Mouse (Mus musculus) midbrain, embryonic 14.5 days (tissue): ENCODE results near the gene Pam. TPM values are rescaled to one million over a fixed set of nuclear protein-coding genes. Genes with fewer than 3 reads are reported as not detected.
A peak's percentile ranks its signal among the peaks of the same experiment; 100 is the strongest.

Experiments used
- ATAC-seq: fragments of 200-750 bp; cut with Nextera tagmentation; 2 replicates; pipeline ENCODE4 v1.8.0; 2017; ENCODE audit warnings: moderate number of reproducible peaks, moderate library complexity; ENCODE audit not compliant: low FRiP score, low TSS enrichment
- DNase-seq: peaks from one replicate; pipeline ENCODE4 v3.0.0-alpha.2; 2015
- H3K27ac ChIP-seq: fragments of 300-500 bp; sonication (generic); replicated peaks from 2 replicates; pipeline ENCODE4 v1.5.1; 2014; ENCODE audit warnings: mild to moderate bottlenecking, low read depth, low read length, moderate library complexity
- H3K27me3 ChIP-seq: fragments of 300-500 bp; sonication (generic); 2 replicates; pipeline ENCODE4 v1.6.1; 2014; ENCODE audit warnings: low read length, control low read depth, mixed read lengths; ENCODE audit not compliant: control insufficient read depth, insufficient read depth
- H3K36me3 ChIP-seq: fragments of 300-500 bp; sonication (generic); 2 replicates; pipeline ENCODE4 v1.6.1; 2014; ENCODE audit warnings: low read length, control low read depth; ENCODE audit not compliant: control insufficient read depth, insufficient read depth
- H3K4me1 ChIP-seq: fragments of 300-500 bp; sonication (generic); 2 replicates; pipeline ENCODE4 v1.6.1; 2014; ENCODE audit warnings: mild to moderate bottlenecking, antibody characterized with exemption, low read length, control low read depth; ENCODE audit not compliant: control insufficient read depth, insufficient read depth
- H3K4me2 ChIP-seq: fragments of 300-500 bp; sonication (generic); 2 replicates; pipeline ENCODE4 v1.6.1; 2014; ENCODE audit warnings: mild to moderate bottlenecking, low read length, moderate library complexity
- H3K4me3 ChIP-seq: fragments of 300-500 bp; sonication (generic); replicated peaks from 2 replicates; pipeline ENCODE4 v1.5.1; 2014; ENCODE audit warnings: low read depth, low read length
- H3K9ac ChIP-seq: fragments of 300-500 bp; sonication (generic); replicated peaks from 2 replicates; pipeline ENCODE4 v1.6.1; 2014; ENCODE audit warnings: mild to moderate bottlenecking, low read length, moderate library complexity
- H3K9me3 ChIP-seq: fragments of 300-500 bp; sonication (generic); 2 replicates; pipeline ENCODE4 v1.6.1; 2016; ENCODE audit warnings: low read length, control low read depth, mixed read lengths; ENCODE audit not compliant: control insufficient read depth
- WGBS: fragments of 180-500 bp; shearing (Covaris S2); extraction: QIAGEN DNeasy Blood & Tissue Kit; methylation state at CpG from one replicate; pipeline ENCODE4 v1.1.7; 2014; 5-methylcytosine and 5-hydroxymethylcytosine counted together
- polyA plus RNA-seq: library from polyadenylated mRNA; unstranded; fragments of >200 nt; fragmentation: Nextera tagmentation; extraction: Ambion mirVana; gene quantifications from 2 replicates; pipeline ENCODE4 v1.2.1, GENCODE M21; 2014

Gene Pam
- polyA plus RNA-seq, 1 experiment from 2014 or later: 47.2 TPM

DNA sequence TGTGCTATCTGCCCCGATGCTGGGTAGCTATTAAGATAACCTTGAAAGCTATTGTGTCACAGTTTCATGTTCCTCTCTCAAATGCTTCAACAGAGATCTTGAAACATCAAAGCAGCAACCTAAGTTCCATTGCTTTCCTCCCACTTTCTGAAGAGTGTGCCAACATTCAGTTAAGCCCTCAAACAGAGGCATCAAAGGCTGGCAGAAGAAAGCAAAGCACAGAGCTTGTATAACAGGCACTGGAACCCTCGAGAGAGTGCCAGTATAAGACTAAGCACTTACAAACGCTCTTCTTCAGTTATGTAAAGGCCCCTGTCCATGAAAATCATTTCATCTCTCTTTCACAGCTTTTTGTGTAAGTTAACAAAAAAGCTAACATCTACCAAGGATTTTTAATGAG lies 241.2 kb downstream of the Pam start:
- no peak for DNase-seq
- Histone ChIP-seq H3K9me3 (no peaks in the 10 kb centered on the region), H3K27me3 (no peaks in the 10 kb centered on the region), H3K9ac (no peak overlapping the region), H3K4me2 (no peak overlapping the region), H3K36me3 (no peaks in the 10 kb centered on the region), H3K27ac (no peak overlapping the region), H3K4me3 (no peak overlapping the region), H3K4me1 (no peaks in the 10 kb centered on the region)
- 74% methylated on average over 3 of the region's 3 CpGs for WGBS
- no peak for ATAC-seq

DNA sequence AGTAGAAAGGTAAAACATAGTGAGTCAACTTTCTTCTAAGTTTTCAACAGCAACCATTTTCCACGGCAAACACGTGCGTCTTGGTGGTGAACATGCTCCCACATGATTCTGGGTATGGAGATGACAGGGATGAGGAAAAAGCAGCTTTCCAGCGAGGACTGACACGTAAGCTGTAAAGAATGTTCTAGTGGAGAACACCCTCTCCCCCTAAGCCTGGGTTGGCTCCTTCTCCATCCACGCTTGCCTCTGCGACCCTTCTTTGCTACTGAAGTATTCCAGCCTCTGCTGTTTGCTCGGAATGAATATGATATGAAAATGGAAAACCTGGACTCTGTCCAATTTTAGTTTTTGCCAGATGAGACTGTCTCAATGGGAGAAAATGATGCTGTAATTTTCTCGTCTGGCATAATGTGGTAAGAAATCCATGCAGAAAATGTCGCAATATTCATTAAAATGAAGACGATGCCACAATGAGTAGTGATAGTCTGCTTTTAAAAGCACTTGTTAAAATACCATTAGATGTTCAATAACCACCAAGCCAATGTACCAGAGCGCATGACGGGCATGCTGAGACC lies 243.8 kb downstream of the Pam start:
- Histone ChIP-seq H3K9me3 (no peaks in the 10 kb centered on the region), H3K9ac (no peak overlapping the region), H3K4me3 (no peak overlapping the region), H3K27ac (no peak overlapping the region), H3K27me3 (no peaks in the 10 kb centered on the region), H3K36me3 (no peaks in the 10 kb centered on the region), H3K4me2 (no peak overlapping the region), H3K4me1 (peaks cover 4% of the 10 kb centered on the region; the same call in 1 of the 2 replicates)
- ATAC-seq: no peak
- WGBS: 89% methylated on average over 13 of the region's 13 CpGs
- no peak for DNase-seq

DNA sequence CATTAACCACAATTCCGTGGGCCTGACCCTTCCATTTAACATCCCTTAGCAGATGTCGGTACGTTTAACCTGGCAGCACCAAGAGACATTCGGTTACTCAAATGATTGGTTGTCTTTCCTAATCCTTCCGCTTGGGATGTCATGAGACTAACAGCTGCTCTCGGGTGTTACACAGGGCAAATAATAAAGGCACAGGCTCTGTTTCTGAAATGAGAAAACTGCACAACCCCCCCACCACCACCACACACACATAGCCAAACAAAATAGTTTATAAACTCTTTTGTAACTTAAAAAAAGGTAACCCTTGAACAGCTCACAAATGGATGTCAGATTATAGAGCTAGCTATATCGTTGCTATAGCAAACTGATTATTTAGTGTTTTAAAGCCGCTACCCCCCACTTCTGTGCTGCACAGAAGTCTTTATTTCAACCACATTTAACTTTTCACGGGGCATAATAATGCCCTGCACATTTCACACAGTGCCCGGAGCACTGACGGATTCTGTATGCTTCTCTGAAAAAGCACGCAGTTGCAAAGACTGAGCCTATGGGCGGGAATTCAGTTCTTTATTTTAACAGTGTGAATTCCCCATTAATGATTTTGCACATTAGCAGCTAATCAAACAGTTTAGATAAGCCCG lies 246.7 kb downstream of the Pam start:
- peaks cover 4% of the 10 kb centered on the region; the same call in 1 of the 2 replicates for H3K4me1 ChIP-seq
- DNase-seq: peak; percentile 54
- H3K27ac ChIP-seq: no peak overlapping the region
- H3K4me2 ChIP-seq: peak overlapping the region; percentile 14; the same call in 1 of the 2 replicates
- no peaks in the 10 kb centered on the region for H3K9me3 ChIP-seq
- H3K36me3 ChIP-seq: no peaks in the 10 kb centered on the region
- WGBS: 10% methylated on average over 14 of the region's 14 CpGs
- no peak overlapping the region for H3K9ac ChIP-seq
- no peaks in the 10 kb centered on the region for H3K27me3 ChIP-seq
- ATAC-seq: peak; percentile 69
- no peak overlapping the region for H3K4me3 ChIP-seq

DNA sequence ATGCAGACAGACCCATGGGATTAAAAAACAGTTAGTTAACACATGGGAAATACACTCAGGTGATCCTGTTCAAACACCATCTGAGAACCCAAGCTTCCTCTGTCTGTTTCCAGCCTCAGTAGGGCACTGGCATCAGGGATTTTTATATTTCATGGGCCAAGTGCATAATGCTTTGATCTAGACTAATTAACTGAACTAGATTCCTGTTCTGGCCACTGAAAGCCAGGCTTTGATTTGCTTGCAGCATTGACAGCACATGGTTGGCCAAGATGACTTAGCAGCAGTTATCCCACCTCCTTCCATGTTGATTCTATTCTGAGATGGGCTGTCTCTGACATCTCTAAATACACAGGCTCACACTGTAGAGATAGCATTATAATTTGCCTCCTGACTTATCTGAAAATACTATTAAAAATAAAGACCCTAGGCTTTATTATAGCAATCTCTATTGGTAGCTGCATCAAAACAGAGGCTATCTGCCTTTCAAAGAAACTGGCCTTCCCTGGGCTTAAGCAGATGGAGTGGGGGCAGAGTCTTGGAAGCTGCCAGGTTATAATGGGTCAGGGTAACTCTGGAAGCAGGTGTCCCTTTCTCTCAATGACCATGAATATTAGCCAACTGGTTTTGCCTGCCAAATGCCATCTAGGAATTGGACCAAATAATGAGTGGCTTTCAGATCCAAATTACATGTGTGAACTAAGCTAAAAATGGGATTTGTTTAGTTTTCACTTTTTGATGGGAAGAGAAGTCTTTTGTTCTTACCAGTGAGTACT lies 252.0 kb downstream of the Pam start:
- no peaks in the 10 kb centered on the region for H3K27me3 ChIP-seq
- ATAC-seq (no peak), DNase-seq (no peak)
- H3K4me3 ChIP-seq: no peak overlapping the region
- no peaks in the 10 kb centered on the region for H3K36me3 ChIP-seq
- H3K9me3 ChIP-seq: no peaks in the 10 kb centered on the region
- peaks cover 1% of the 10 kb centered on the region; the same call in 1 of the 2 replicates for H3K4me1 ChIP-seq
- no peak overlapping the region for H3K9ac ChIP-seq
- no peak overlapping the region for H3K4me2 ChIP-seq
- no peak overlapping the region for H3K27ac ChIP-seq

DNA sequence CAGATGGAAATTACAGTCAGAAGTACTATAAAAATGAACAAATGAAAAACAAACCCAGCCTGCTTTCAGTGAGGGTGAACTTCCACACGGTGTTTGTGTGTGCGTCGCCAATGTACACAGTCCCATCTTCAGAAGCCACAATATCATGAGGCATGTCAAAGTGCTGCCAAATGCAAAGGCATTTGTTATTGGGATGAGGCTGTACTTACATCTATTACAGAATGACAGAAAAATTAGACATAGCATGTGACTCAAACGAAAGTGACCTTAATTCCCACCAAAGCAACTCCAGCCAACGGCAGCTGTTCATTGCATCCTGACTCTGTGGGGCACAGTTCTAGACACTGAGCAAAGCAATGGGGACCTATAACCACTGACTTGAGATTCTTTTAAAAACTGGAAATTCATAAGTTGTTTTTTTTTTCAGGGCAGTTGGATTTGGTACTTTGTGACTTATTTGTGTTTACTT lies 261.1 kb downstream of the Pam start:
- H3K9me3 ChIP-seq: no peaks in the 10 kb centered on the region
- no peak overlapping the region for H3K9ac ChIP-seq
- WGBS: 85% methylated on average over 5 of the region's 5 CpGs
- 0 out of 2 replicates have a peak, but pooled peaks cover 16% of the 10 kb centered on the region for H3K36me3 ChIP-seq
- no peak overlapping the region for H3K27ac ChIP-seq
- H3K4me1 ChIP-seq: no peaks in the 10 kb centered on the region
- ATAC-seq (no peak), DNase-seq (no peak)
- no peaks in the 10 kb centered on the region for H3K27me3 ChIP-seq
- H3K4me2 ChIP-seq: no peak overlapping the region
- H3K4me3 ChIP-seq: no peak overlapping the region

DNA sequence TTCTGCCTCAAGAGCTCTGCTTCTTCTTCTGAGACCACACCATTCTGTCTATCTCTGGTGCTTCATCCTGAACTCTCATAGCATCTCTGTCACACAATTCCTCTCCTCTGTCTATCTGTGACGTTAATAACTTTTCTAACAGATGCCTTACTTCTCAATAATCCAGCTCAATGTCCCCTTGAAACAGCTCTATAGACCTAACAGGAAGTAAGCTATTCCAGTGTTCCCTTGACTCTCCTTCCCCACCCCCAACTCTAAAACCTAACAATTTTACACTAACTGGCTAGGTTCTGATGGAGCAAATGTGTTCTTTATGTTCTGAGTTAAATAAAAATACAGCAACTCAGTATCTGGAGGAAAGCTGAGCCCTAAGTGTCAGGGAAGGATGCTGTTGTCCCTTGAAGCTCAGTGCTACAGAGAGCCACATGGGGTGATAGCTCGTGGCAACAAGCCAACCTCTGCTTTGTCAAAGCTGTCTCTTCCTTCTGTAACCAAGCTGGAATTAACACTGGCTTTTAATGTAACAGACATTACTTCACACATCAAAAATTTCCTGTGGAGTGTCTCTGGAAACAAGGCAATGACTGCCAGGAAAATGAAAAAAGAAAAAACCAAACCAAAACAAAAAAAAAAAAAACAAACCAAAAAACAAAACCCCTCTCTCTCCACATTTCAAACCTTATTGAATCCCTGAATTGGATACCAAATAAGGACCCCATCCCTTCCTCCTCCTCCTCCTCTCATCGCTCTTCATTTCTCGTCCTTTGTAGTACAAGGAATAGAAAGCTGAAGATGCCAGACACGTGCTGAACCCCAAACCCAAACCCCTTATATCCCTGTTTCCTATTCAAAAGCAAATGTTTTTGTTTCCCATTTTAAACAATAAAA lies 261.7 kb downstream of the Pam start:
- H3K4me1 ChIP-seq: no peaks in the 10 kb centered on the region
- H3K36me3 ChIP-seq: peaks cover 16% of the 10 kb centered on the region; the same call in 1 of the 2 replicates
- 66% methylated on average over 5 of the region's 5 CpGs for WGBS
- H3K27ac ChIP-seq: no peak overlapping the region
- no peaks in the 10 kb centered on the region for H3K9me3 ChIP-seq
- no peaks in the 10 kb centered on the region for H3K27me3 ChIP-seq
- no peak overlapping the region for H3K4me3 ChIP-seq
- ATAC-seq (no peak), DNase-seq (peak; percentile 65)
- no peak overlapping the region for H3K4me2 ChIP-seq
- H3K9ac ChIP-seq: no peak overlapping the region

DNA sequence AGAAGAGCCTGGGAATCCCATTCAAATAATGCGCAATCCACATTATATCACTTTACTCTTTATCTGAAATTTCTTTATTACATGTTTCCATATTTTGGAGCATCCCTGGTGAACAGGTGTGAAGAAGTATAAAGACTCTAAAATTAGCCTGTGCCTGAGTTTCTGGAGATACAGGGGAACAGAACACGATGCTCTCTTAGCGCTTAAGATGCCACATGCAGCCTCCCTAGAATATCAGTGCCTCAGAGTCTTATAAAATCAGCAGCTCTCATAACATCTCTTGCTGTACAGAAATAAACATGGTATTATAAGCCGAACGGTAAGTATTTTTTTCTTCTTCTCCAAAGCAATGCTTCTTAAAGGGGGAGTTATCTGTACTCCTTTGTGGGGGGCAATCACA lies 267.4 kb downstream of the Pam start:
- DNase-seq (no peak), ATAC-seq (no peak)
- H3K36me3 ChIP-seq: peaks cover 15% of the 10 kb centered on the region; the same call in 1 of the 2 replicates
- no peak overlapping the region for H3K4me3 ChIP-seq
- 95% methylated on average over 5 of the region's 5 CpGs for WGBS
- no peak overlapping the region for H3K9ac ChIP-seq
- no peak overlapping the region for H3K4me2 ChIP-seq
- no peak overlapping the region for H3K27ac ChIP-seq
- H3K9me3 ChIP-seq: no peaks in the 10 kb centered on the region
- H3K27me3 ChIP-seq: no peaks in the 10 kb centered on the region
- no peaks in the 10 kb centered on the region for H3K4me1 ChIP-seq

DNA sequence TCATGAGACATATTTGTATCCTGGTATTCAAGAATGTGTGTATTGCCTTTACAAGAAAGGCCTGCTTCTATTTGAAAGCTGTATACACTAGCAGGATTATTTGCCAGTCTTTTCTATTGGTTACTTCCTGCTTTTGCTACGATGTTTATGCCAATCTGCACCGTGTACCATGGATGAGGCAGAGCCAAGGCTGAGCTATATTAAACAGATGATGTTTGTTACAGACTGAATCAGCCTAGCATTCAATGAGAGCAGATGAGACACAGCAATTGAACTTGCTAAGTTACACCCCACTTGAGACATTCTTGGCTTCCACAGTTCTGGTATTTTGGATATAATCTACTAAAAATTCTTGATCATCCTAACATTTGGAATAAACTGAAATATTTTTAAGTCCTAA lies 267.9 kb downstream of the Pam start:
- 92% methylated on average over 2 of the region's 2 CpGs for WGBS
- no peaks in the 10 kb centered on the region for H3K27me3 ChIP-seq
- no peak overlapping the region for H3K4me2 ChIP-seq
- ATAC-seq (no peak), DNase-seq (no peak)
- no peaks in the 10 kb centered on the region for H3K4me1 ChIP-seq
- H3K9ac ChIP-seq: no peak overlapping the region
- H3K36me3 ChIP-seq: peaks cover 15% of the 10 kb centered on the region; the same call in 1 of the 2 replicates
- H3K27ac ChIP-seq: no peak overlapping the region
- no peaks in the 10 kb centered on the region for H3K9me3 ChIP-seq
- no peak overlapping the region for H3K4me3 ChIP-seq
